Mouse (Mus musculus): ENCODE results near the gene Ankrd6. TPM values are rescaled to one million over a fixed set of nuclear protein-coding genes. Genes with fewer than 3 reads are reported as not detected.
A peak's percentile ranks its signal among the peaks of the same experiment; 100 is the strongest.

The Ankrd6 gene
- total and polyA plus RNA-seq, 3 experiments, result 1.1 to 1.8 TPM; not detected in 1

DNA sequence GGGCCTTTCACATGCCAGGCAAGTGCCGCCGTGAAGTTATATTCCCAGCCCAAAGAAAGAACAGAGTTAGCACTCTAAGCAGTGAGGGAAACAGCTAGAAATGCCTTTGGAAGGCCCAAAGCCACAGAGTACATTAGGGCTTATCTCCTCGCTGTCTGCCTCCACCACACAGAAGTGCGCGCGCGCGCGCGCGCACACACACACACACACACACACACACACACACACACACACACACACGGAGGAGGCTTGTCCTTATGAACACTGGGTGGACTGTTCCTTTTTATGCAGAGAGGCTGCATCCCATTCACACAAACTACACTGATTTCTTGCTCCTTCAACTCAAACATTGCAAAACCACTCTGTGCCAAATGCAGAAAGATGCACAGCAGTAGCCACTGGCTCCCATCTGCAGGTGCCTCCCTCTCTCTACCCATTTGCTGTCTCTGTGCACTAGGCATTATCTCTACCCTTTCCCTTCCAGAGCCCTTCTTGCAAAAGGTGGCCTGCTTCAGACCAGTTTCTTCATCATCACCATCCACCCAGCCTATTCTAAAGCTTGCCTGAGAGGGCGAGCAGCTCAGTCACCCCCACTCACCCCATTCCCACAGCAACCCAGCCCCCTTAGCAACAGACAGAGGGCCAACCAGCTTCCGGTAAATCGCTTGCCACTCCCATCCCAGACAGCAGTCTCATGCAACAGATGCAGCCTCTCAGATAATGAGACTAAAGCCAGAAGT lies 88.5 kb downstream of the Ankrd6 start (continued):
- TF ChIP-seq USF1 (IDR thresholded peaks at IDR 0.05; ENCODE audit: low read depth, low read length), result no peak
- TF ChIP-seq BHLHE40 (IDR thresholded peaks at IDR 0.05; ENCODE audit: borderline replicate concordance, low read depth, low read length), result peak; percentile 70; the same call in 1 of the 2 replicates
- TF ChIP-seq ETS1 (IDR thresholded peaks at IDR 0.05; ENCODE audit: low read depth, low read length), result peak; percentile 96
- TF ChIP-seq POLR2A (IDR thresholded peaks at IDR 0.05; ENCODE audit: control insufficient read depth in 1 of 2, insufficient read depth in 1 of 2, low read depth in 1 of 2, low read length in 2 of 2, poor library complexity in 1 of 2), result peak in 1 of 2 experiments; percentile 47; a peak in 2 of 4 replicates
- TF ChIP-seq UBTF (IDR thresholded peaks at IDR 0.05; ENCODE audit: borderline replicate concordance, insufficient read depth, low read depth, low read length), result no peak
- no peak; the same call in 1 of the 2 replicates for TF ChIP-seq TBP (IDR thresholded peaks at IDR 0.05; ENCODE audit: low read depth, low read length)
- TF ChIP-seq E2F4 (IDR thresholded peaks at IDR 0.05; ENCODE audit: borderline replicate concordance, low read depth, low read length), result no peak; the same call in 1 of the 2 replicates
- no peak for TF ChIP-seq JUND (IDR thresholded peaks at IDR 0.05; ENCODE audit: low read depth, low read length)
- no peak for TF ChIP-seq KAT2A (conservative IDR thresholded peaks at IDR 0.05; ENCODE audit: low read depth, low read length)
- peak; percentile 73 for TF ChIP-seq ELF1 (IDR thresholded peaks at IDR 0.05; ENCODE audit: low read depth, low read length)
- TF ChIP-seq MAFK (IDR thresholded peaks at IDR 0.05; ENCODE audit: borderline replicate concordance, low read depth, low read length), result no peak; the same call in 1 of the 2 replicates
- peak; percentile 98 for TF ChIP-seq TCF12 (IDR thresholded peaks at IDR 0.05; ENCODE audit: low read depth, low read length)
- TF ChIP-seq CTCF (IDR thresholded peaks at IDR 0.05 in 2 of 3, conservative IDR thresholded peaks at IDR 0.05 in 1 of 3; ENCODE audit: control insufficient read depth in 1 of 3, insufficient read depth in 1 of 3, low read depth in 2 of 3, low read length in 3 of 3, poor library complexity in 1 of 3, severe bottlenecking in 1 of 3), result no peak
- no peak for TF ChIP-seq SMC3 (IDR thresholded peaks at IDR 0.05; ENCODE audit: low read depth, low read length)
- TF ChIP-seq MEF2A (IDR thresholded peaks at IDR 0.05; ENCODE audit: extremely low read depth, insufficient replicate concordance, low read depth, low read length, poor library complexity, severe bottlenecking), result no peak
- TF ChIP-seq SIN3A (IDR thresholded peaks at IDR 0.05; ENCODE audit: low read length), result no peak; the same call in none of the 2 replicates
- TF ChIP-seq MYC (IDR thresholded peaks at IDR 0.05; ENCODE audit: low read depth, low read length), result peak; percentile 11; the same call in 1 of the 2 replicates
- TF ChIP-seq NELFE (IDR thresholded peaks at IDR 0.05; ENCODE audit: low read depth, low read length), result peak; percentile 35; the same call in 1 of the 2 replicates
- no peak for TF ChIP-seq MAX (IDR thresholded peaks at IDR 0.05; ENCODE audit: low read length)
- TF ChIP-seq USF2 (IDR thresholded peaks at IDR 0.05; ENCODE audit: borderline replicate concordance in 1 of 2, insufficient read depth in 1 of 2, low read depth in 1 of 2, low read length in 2 of 2), result no peak

DNA sequence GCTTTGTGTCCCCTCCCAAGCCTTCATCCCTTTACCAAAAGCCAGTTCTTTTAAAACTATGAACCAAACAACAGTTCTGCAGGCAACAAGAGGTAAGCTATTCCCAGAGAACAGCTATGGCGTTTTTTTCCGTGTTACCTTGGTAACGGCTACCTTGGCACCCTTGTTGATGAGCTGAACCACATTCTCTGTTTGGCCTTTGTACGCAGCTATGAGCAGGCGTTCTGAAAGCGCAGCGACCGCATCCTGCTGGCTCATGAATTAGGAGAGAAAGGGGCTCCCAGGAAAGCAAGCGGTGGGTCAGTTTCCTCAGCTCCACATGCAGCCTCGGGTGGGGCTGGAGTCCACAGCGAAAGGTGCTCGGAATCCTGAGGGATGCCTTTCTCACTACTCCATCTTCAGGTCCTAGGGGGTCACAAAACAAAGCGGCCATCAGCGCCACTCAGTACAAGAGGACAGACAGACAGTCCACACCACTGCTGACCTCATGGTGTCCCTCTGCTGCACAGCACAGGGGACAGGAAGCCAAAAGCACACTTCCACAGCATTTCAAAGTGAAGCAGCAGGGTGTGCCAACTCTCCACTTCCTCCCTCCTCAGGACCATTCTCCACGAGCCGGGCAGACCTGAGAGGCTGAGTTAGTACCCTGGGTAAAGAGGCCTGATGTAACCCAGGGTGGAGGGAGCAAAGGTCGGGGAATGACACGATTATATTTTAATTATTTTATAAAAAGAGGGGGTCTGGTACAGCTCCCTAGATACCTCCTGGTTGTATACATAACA lies 90.3 kb downstream of the Ankrd6 start:
- H3K9ac ChIP-seq (ENCODE audit: control insufficient read depth, low read depth, low read length, poor library complexity, severe bottlenecking), result no peak overlapping the region
- DNase-seq (ENCODE audit: low read depth, low spot score), result no peak
- no peak overlapping the region for H3K4me3 ChIP-seq (ENCODE audit: control insufficient read depth in 1 of 2, insufficient read depth in 1 of 2, low read depth in 2 of 2, low read length in 2 of 2)
- no peak overlapping the region for H3K27ac ChIP-seq (ENCODE audit: control insufficient read depth, low read depth, low read length)
- H3K36me3 ChIP-seq (ENCODE audit: control insufficient read depth in 1 of 2, insufficient read depth in 2 of 2, low read length in 2 of 2), result peaks cover 0 to 7% of the 10 kb centered on the region in 2 experiments; a peak in 1 of 4 replicates
- H3K9me3 ChIP-seq (replicated peaks; ENCODE audit: insufficient read depth, low read length), result no peaks in the 10 kb centered on the region
- H3K79me2 ChIP-seq (ENCODE audit: control insufficient read depth, insufficient read depth, low read length, poor library complexity), result no peaks in the 10 kb centered on the region; the same call in 1 of the 2 replicates
- no peaks in the 10 kb centered on the region for H3K27me3 ChIP-seq (ENCODE audit: control insufficient read depth in 1 of 2, insufficient read depth in 2 of 2, low read length in 2 of 2)
- H3K4me1 ChIP-seq (ENCODE audit: control insufficient read depth in 1 of 2, insufficient read depth in 2 of 2, low read length in 2 of 2), result peaks cover 7 to 18% of the 10 kb centered on the region in 2 experiments
- TF ChIP-seq MAFK (IDR thresholded peaks at IDR 0.05; ENCODE audit: borderline replicate concordance, low read depth, low read length) (no peak), BHLHE40 (IDR thresholded peaks at IDR 0.05; ENCODE audit: borderline replicate concordance, low read depth, low read length) (no peak), UBTF (IDR thresholded peaks at IDR 0.05; ENCODE audit: borderline replicate concordance, insufficient read depth, low read depth, low read length) (no peak), MEF2A (IDR thresholded peaks at IDR 0.05; ENCODE audit: extremely low read depth, insufficient replicate concordance, low read depth, low read length, poor library complexity, severe bottlenecking) (no peak), MYB (IDR thresholded peaks at IDR 0.05; ENCODE audit: low read depth, low read length) (no peak), TAL1 (IDR thresholded peaks at IDR 0.05; ENCODE audit: low read length) (no peak), MYC (IDR thresholded peaks at IDR 0.05; ENCODE audit: low read depth, low read length) (no peak), USF1 (IDR thresholded peaks at IDR 0.05; ENCODE audit: low read depth, low read length) (no peak), MAZ (IDR thresholded peaks at IDR 0.05; ENCODE audit: low read depth, low read length) (no peak), NRF1 (IDR thresholded peaks at IDR 0.05; ENCODE audit: insufficient read depth, low read depth, low read length, poor library complexity, severe bottlenecking) (no peak), RAD21 (IDR thresholded peaks at IDR 0.05; ENCODE audit: low read depth, low read length) (no peak), ZMIZ1 (IDR thresholded peaks at IDR 0.05; ENCODE audit: low read depth, low read length) (no peak), ETS1 (IDR thresholded peaks at IDR 0.05; ENCODE audit: low read depth, low read length) (no peak), JUND (IDR thresholded peaks at IDR 0.05; ENCODE audit: low read depth, low read length) (no peak), RCOR1 (IDR thresholded peaks at IDR 0.05; ENCODE audit: low read depth, low read length) (no peak), HCFC1 (IDR thresholded peaks at IDR 0.05; ENCODE audit: low read depth, low read length) (no peak), GABPA (IDR thresholded peaks at IDR 0.05; ENCODE audit: low read depth, low read length) (no peak), TCF12 (IDR thresholded peaks at IDR 0.05; ENCODE audit: low read depth, low read length) (no peak)
